Mouse (Mus musculus): ENCODE results near the gene Gdf7. TPM values are rescaled to one million over a fixed set of nuclear protein-coding genes. Genes with fewer than 3 reads are reported as not detected.

Gdf7 gene
- polyA plus RNA-seq, 1 experiment = not detected

DNA sequence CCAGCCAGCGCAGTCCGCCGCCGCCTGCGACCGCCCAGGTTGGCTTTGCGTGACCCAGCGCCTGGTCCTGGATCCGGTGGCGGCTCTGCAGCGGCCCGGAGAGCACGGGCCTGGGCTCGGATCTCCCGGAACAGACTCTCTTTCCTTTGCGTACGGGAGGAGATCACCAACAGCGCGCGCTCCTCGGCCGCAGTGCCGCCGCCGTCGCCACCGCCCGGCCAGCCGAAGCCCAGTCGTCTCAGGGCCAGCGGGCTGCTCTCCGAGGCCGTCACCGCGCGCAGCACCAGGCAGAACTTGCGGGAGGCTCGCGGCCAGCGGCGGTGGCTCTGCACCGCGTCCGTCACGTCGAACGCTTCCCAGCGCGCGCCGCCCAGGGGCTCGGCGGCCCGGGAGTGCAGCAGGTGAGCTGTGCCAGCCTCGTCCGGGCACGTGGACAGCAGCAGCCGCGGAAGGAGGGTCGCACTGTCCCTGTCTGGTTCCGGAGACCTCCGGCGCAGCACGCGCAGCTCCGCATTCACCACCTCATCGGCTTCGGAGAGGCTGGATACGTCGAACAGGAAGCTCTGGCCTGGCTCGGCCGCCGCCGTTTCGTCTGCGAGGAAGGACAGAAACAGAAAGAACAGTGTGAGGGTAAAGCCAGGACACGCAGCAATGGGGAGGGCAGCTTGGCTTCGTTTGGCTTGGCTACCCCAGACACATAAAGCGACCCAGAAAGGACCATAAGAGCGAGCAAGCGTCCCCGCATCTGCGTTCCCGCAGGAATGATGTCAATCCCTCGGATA is 3.2 kb downstream of the Gdf7 start:
- DNase-seq (ENCODE audit: low spot score) = no peak

DNA sequence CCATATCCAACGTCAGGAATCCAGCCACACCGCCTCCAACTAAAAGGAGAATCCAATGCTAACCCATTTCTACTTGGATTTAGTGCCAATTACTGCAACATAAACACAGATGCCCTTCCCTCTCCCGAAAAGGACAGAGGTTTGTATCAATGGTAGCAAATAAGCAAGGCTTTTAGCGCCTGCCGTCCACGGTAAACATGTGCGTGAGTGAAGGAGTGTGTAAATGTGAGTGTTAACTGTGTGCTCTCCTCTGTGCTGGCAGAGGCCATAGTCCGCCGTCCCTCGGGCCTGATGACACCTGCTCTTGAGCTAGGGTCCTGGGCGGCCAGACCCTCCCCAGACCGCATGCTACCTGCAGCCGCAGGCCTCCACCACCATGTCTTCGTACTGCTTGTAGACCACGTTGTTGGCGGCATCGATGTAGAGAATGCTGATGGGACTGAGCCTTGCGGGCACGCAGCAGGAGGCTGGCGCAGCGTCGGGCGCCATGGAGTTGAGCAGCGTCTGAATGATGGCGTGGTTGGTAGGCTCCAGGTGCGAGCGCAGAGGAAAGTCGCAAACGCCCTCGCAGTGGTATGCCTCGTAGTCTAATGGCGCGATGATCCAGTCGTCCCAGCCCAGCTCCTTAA is 4.1 kb downstream of the Gdf7 start:
- no peak for DNase-seq (ENCODE audit: low spot score)

DNA sequence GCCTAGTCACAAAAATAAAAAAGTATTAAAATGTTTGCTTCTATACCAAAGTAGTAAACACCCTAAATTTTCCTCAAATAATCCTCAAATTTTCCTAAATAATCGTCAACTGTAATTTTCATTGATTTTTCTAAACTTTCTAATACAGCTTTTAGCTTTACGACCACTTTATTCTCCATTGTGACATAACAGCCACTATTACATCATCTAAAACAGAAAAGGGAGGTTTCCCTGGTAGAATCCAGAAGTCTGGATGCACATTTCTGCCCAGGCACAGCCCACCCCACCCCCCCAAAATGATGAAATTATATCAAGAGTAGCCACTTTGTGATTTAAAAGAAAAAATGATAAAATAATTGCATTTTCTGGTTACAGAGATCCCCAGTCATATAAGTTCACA is 5.6 kb downstream of the Gdf7 start:
- no peak for DNase-seq (ENCODE audit: low spot score)

DNA sequence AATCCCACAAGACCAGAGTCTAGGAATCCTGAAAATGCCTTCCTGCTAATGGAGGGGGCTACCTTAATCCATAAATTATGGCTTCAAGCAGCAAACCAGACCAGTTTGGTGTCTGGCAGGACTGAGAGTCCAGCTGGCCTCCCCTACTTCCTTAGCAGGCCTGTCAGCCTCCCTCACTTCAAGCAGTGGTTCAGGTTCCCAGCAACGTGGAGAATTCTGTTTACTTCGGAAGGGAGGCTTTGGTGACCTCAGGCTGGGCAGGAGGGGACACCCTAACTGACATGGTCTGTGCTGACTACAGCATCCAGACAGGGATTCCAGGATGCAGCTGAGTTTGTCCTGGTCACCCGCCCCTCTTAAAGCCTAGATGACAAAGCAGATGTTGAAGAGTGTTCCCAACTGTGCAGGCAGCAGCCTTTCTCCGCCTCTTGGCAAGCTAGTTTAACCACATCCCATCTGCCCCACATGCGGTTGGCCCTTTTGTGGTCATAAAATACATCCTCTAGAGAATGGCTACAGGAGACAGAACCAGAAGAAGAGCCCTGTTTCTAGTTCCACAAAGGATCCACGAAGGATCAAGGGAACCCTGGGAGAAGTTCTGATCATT is 6.3 kb downstream of the Gdf7 start:
- no peak for DNase-seq (ENCODE audit: low spot score)

DNA sequence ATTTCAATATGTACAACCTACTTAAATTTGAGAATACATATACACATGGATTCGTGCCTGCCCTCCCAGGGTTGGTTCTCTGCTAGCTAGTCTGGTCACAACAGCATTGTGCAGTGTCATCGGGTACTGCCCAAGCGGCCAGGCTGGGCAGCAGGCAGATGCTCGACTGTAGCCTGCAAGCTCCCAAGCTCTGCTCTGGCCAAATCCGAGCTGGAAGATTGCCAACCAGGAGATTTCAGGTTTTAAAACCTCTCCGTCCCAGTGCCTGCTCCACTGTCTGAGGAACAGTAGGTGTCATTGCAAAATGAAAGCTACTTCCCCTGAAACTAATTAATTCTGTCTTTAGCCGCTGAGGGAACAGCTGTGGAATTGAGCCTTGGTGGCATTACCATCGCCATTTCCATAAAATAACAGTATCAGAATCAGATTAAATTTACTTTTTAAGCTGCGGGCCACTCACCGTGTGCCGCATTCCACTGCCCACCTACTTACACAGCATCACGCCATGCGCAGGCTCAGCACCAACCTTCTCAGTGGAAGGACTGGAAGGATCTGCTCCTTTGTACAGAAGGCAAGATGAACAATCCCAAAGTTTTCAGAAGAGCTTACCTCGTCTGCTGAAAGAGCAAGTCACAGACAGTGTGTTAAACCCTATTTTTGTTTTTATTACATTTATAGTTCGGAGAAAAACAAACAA is 10.4 kb downstream of the Gdf7 start:
- DNase-seq (ENCODE audit: low spot score) = no peak

DNA sequence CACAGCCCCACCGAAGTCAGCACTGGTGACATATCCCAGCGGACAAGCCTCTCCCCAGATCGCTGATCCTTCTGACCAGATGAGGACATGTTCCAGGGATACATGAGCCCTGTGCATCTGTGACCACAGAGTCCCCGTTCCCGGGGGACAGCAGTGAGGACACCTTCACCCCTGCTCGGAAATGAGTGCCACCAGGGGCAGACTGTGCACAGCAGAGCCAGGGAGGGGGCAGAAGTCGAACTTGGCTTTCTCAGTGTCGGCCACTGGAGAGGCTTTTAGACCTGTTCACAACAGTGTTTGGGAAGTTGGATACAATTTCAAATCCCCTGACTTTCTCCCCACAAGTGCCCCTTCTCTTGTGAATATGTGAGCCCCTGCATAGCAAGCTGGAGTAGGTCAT is 12.3 kb downstream of the Gdf7 start:
- DNase-seq (ENCODE audit: low spot score) = no peak

DNA sequence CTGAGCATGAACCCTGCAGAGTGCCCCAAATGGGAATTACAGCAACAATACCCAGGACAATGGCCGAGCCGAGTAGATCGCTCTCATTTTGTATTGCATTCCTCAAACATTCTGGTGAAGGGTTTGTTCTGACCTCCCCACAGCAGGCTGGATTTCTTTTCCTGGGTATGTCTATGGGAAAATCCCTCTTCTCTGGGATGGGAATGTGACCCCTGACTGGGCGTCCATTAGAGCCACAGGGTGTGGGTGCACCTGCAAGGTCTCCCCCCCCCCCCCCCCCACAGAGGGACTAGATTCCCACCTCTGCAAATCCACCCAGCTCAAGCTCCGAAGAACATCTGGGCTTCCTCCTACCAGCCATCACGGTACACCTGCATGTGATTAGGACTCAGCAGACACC is 12.7 kb downstream of the Gdf7 start:
- DNase-seq (ENCODE audit: low spot score) = no peak

DNA sequence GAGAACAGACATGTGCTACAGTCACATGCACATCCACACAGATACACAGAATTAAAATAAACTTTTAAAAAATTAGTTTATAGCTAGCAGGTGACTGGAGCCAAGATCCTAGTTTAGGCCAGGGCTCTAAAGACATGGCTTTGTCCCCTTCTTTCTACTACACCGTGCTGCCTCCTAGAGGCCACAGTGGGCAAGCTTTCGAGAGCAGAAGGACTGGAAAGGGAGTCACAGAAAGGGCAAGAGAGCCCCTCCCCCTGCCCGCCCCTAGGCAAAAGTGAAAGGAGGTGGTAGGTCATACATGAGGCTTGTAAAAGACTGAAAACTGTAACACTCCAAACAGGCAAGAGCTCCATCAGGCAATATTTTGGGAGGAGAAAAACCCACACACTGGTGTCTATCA is 13.8 kb downstream of the Gdf7 start:
- no peak for DNase-seq (ENCODE audit: low spot score)

DNA sequence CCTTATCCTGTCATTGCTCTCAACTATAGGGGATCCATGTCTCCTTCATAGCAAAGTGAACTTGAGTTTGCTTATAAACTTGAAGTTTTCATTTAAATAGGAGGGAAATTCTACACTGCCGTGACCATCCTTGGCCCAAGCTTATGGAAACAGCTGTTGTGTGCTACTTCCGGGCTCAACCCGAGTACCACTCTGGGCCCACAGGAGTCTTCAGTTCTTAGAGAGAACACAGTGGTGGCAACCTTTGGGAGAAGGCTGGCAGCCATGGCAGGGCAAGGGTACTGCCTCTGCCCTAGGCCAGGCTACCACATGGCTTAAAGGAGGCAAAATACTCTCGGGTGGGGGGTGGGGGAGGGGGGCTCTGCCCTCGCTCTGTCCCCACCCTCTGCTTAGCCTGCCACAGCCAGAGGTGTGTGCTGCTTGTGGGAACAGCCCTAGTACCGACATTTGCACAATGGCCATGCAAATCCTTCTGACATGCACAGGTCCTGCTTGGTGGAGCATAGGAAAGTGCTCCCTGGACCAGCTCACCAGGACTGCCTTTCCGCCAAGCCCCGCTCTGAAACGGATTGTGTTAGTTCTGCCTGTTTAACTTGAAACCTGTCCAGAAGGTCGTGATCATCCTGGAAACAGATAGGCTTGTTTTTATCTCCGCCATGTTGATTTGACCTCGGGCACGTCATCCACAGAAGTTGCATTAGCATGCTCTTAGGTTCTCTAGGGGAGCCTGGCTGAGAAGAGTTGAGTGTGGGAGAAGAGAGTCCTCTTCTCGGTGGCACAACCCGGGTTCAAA is 20.3 kb downstream of the Gdf7 start:
- no peak for DNase-seq (ENCODE audit: low spot score)

DNA sequence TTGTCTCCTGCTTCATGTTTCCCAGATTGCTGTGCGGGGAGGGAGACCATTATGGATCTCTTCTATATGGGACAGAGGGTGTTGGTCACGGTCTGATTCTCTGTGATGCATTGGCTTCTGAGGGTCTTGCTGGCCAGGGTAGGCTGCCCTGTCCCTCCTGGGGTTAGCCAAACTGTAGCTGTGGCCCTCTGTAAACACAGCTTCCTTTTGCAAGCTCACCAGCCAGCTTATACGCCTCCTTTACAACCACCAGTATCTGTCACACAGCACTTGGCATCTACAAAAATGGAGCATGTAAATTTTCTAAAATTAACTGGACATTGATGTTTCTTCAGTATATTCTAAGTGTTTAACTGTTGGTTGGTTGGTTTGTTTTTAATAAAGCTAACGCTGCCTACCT is 26.3 kb downstream of the Gdf7 start:
- no peak for DNase-seq (ENCODE audit: low spot score)

DNA sequence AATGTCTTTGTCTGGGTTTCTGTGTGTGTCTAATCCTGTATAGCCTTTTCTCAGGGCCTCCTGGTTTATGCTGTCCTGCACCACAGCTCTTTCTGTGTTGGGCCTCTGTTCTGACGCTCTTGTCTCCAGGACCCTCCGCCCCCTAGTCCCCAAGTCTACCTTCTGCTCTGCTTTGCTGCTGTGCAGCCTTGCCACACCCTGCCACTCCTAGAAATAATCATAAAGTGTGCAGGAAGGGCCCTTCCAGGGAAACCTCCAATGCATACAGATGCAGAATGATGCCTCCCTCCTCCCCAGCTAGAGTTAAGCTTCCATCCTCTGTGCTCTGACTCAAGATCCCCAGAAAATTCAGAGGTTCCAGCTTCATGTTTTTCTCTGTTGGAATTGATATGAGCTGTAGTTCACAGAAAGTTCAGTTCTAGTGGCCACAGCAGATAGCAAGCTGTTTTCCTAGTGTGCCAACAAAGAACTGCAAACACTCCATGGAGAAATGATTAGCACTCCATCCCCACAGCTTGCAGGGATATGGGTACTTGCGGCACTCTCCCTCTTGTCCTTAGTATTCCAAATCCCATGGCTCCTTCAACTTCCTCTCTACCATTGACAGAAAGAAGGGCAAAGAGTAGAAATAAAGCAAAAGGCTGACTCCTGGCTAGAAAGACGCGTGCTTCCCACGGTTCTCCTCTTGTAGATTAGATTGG is 28.1 kb downstream of the Gdf7 start:
- DNase-seq (ENCODE audit: low spot score) = no peak

DNA sequence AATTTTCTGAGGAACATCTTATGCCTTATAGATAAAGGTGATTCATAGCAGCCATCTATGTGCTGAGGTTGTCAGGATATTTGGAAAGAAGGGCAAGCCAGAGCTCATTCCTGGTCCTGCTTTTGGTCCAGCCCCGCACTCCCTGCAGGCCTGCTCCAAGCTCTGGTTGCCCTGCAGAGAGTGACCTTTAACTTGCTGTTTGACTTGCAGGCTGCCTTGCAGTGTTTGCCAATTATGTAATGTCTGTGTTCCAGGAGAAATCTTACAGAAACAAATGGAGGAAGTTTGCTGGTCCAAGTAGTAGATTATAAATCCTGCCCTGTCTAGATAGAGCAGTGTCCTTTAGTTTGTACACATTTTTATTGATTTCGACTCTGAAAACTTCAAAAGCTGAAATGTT is 30.3 kb downstream of the Gdf7 start:
- no peak for DNase-seq (ENCODE audit: low spot score)

DNA sequence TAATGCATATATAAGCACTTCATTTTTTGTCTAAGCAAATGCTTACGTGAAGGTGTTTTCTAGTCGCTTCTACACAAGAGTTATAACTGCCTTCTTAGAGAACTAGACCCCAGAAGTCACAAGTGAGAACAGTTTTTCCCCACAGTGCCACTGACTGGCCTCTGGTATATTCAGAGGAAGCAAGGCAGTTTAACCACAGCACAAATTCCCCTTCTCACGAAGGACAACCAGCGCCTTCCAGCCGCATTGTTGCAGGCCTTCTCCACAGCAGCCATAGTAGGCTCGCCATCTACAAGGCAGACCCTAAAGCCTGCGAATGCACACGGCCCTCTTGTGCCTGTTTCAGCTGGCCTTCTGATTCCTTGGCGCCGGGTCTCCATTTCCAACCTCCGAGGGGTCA is 32.1 kb downstream of the Gdf7 start:
- no peak for DNase-seq (ENCODE audit: low spot score)

DNA sequence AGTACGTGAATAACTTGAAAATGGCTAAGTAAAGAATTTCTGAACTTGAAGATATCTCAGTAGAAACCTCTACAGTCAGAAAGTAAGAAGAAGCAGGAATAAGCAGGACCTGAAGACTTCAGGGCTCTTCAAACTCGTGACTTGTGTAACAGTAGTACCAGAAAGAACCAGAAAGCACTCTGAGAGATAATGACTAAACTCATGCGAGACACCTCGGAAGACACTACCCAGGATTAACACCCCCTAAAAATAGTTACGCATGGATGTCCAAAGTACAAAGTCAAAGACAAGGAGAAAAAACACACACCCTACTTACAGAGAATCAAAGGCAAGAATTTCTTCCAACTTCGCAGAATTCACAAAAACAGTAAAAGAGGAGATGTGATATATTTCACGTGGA is 35.4 kb downstream of the Gdf7 start:
- no peak for DNase-seq (ENCODE audit: low spot score)

DNA sequence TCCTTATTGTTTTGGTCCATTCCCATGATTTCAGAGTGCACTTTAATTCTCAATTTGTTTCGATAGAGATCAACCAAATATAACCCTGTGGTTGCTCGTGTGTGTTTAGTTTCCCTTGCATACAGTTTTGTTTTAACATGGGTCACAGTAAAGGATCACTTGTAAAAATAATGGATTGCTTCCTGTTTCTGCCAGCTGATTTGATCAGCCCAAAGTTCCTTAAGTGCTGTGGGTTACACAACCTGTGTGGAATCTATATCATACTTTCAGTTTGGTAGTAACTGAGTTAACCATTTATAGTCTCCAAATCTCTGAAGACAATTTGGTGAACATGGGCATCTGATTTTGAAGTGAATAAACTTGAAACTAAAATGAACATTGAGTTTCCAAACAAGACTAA is 41.5 kb downstream of the Gdf7 start:
- DNase-seq (ENCODE audit: low spot score) = no peak

Other genes starting within 250 kb of the Gdf7 start
- 39.6 and 43.4 TPM in 2 replicates for gene Ldah, start 93.8 kb downstream of the Gdf7 start, polyA plus RNA-seq (2012; rRNA removed)
- gene Hs1bp3, start 11.5 kb upstream of the Gdf7 start, polyA plus RNA-seq (2012; rRNA removed) = 16.7 and 19.7 TPM in 2 replicates
- gene Rhob, start 198.1 kb upstream of the Gdf7 start, polyA plus RNA-seq (2012; rRNA removed) = 189 and 223 TPM in 2 replicates